Mouse (Mus musculus): ENCODE measurements around the gene Ccdc66. TPM values are rescaled to one million over a fixed set of nuclear protein-coding genes. Genes with fewer than 3 reads are reported as not detected.
A peak's percentile ranks its signal among the peaks of the same experiment; 100 is the strongest.

The Ccdc66 gene
- polyA plus RNA-seq (2015; fragmentation: Nextera tagmentation; extraction: Ambion mirVana): 15.9 and 17.4 TPM in 2 replicates

- no peaks in the 10 kb centered on the region for H3K27me3 ChIP-seq
- peaks cover 16% of the 10 kb centered on the region for H3K4me1 ChIP-seq (replicated peaks)
- H3K9ac ChIP-seq (replicated peaks): peak within 1 kb of the TSS; percentile 82
- ATAC-seq: peak; percentile 98
- H3K9me3 ChIP-seq: no peaks in the 10 kb centered on the region
- H3K4me3 ChIP-seq (replicated peaks): peak within 1 kb of the TSS; percentile 85
- H3K27ac ChIP-seq: peak within 1 kb of the TSS; percentile 82
- peaks cover 7% of the 10 kb centered on the region; the same call in 1 of the 2 replicates for H3K36me3 ChIP-seq
- under 1% methylated on average over 51 of the region's 51 CpGs for WGBS
- peak within 1 kb of the TSS; percentile 76 for H3K4me2 ChIP-seq (replicated peaks)
Observed at GRCm38 (mm10) chr14:27507894-27508643, at the start of gene Ccdc66. Gene Ccdc66, minus strand, starts transcription at chr14:27508460.

GRCm38 (mm10) chr14:27543838-27544426 is 35.7 kb upstream of the Ccdc66 start:
- H3K4me3 ChIP-seq (replicated peaks): no peak overlapping the region
- H3K27ac ChIP-seq: no peak overlapping the region
- H3K4me2 ChIP-seq (replicated peaks): no peak overlapping the region
- H3K9ac ChIP-seq (replicated peaks): no peak overlapping the region
- WGBS: 69% methylated on average over 4 of the region's 4 CpGs
- no peak for ATAC-seq
- H3K4me1 ChIP-seq (replicated peaks): no peaks in the 10 kb centered on the region
- no peaks in the 10 kb centered on the region for H3K27me3 ChIP-seq
- H3K36me3 ChIP-seq: no peaks in the 10 kb centered on the region
- H3K9me3 ChIP-seq: no peaks in the 10 kb centered on the region

GRCm38 (mm10) chr14:27536441-27536840 is 28.2 kb upstream of the Ccdc66 start:
- H3K36me3 ChIP-seq: no peaks in the 10 kb centered on the region
- ATAC-seq: no peak
- H3K27ac ChIP-seq: no peak overlapping the region
- no peaks in the 10 kb centered on the region for H3K9me3 ChIP-seq
- no peak overlapping the region for H3K4me3 ChIP-seq (replicated peaks)
- no peak overlapping the region for H3K9ac ChIP-seq (replicated peaks)
- H3K27me3 ChIP-seq: no peaks in the 10 kb centered on the region
- no peaks in the 10 kb centered on the region for H3K4me1 ChIP-seq (replicated peaks)
- H3K4me2 ChIP-seq (replicated peaks): no peak overlapping the region
- WGBS: 87% methylated on average over 3 of the region's 3 CpGs

GRCm38 (mm10) chr14:27524541-27524940 is 16.3 kb upstream of the Ccdc66 start:
- H3K4me3 ChIP-seq (replicated peaks): no peak overlapping the region
- H3K4me2 ChIP-seq (replicated peaks): no peak overlapping the region
- no peaks in the 10 kb centered on the region for H3K4me1 ChIP-seq (replicated peaks)
- no peaks in the 10 kb centered on the region for H3K27me3 ChIP-seq
- 0 out of 2 replicates have a peak, but pooled peaks cover 4% of the 10 kb centered on the region for H3K9me3 ChIP-seq
- no peak overlapping the region for H3K27ac ChIP-seq
- H3K9ac ChIP-seq (replicated peaks): no peak overlapping the region
- no peaks in the 10 kb centered on the region for H3K36me3 ChIP-seq
- no peak for ATAC-seq

GRCm38 (mm10) chr14:27508644-27509301 is 513 bp upstream of the Ccdc66 start:
- ATAC-seq: peak; percentile 79
- H3K27me3 ChIP-seq: no peaks in the 10 kb centered on the region
- 33% methylated on average over 15 of the region's 15 CpGs for WGBS
- 0 out of 2 replicates have a peak, but pooled peaks cover 3% of the 10 kb centered on the region for H3K36me3 ChIP-seq
- peak overlapping the region; percentile 82 for H3K9ac ChIP-seq (replicated peaks)
- peak overlapping the region; percentile 35; the same call in 1 of the 2 replicates for H3K27ac ChIP-seq
- H3K9me3 ChIP-seq: no peaks in the 10 kb centered on the region
- H3K4me3 ChIP-seq (replicated peaks): peak overlapping the region; percentile 85
- H3K4me2 ChIP-seq (replicated peaks): peak overlapping the region; percentile 76
- peaks cover 16% of the 10 kb centered on the region for H3K4me1 ChIP-seq (replicated peaks)

- Histone ChIP-seq H3K9ac (replicated peaks) (no peak overlapping the region), H3K27me3 (no peaks in the 10 kb centered on the region), H3K4me3 (replicated peaks) (no peak overlapping the region), H3K36me3 (peaks cover 47% of the 10 kb centered on the region), H3K9me3 (no peaks in the 10 kb centered on the region), H3K27ac (no peak overlapping the region), H3K4me1 (replicated peaks) (no peaks in the 10 kb centered on the region), H3K4me2 (replicated peaks) (no peak overlapping the region)
- WGBS: 82% methylated on average over 4 of the region's 4 CpGs
- no peak for ATAC-seq
Observed at GRCm38 (mm10) chr14:27501096-27501495, 7.2 kb downstream of the Ccdc66 start.

GRCm38 (mm10) chr14:27493516-27493915 is 14.7 kb downstream of the Ccdc66 start:
- Histone ChIP-seq H3K36me3 (peaks cover 89% of the 10 kb centered on the region), H3K4me1 (replicated peaks) (no peaks in the 10 kb centered on the region), H3K9me3 (no peaks in the 10 kb centered on the region), H3K27me3 (no peaks in the 10 kb centered on the region), H3K4me2 (replicated peaks) (no peak overlapping the region), H3K4me3 (replicated peaks) (no peak overlapping the region), H3K9ac (replicated peaks) (no peak overlapping the region), H3K27ac (no peak overlapping the region)
- WGBS: 88% methylated on average over 4 of the region's 4 CpGs
- ATAC-seq: no peak

- no peaks in the 10 kb centered on the region for H3K4me1 ChIP-seq (replicated peaks)
- ATAC-seq: no peak
- peaks cover 86% of the 10 kb centered on the region for H3K36me3 ChIP-seq
- H3K27ac ChIP-seq: no peak overlapping the region
- no peaks in the 10 kb centered on the region for H3K9me3 ChIP-seq
- WGBS: 94% methylated on average over 5 of the region's 5 CpGs
- no peak overlapping the region for H3K9ac ChIP-seq (replicated peaks)
- no peak overlapping the region for H3K4me2 ChIP-seq (replicated peaks)
- H3K27me3 ChIP-seq: no peaks in the 10 kb centered on the region
- no peak overlapping the region for H3K4me3 ChIP-seq (replicated peaks)
Observed at GRCm38 (mm10) chr14:27491399-27491798, 16.9 kb downstream of the Ccdc66 start.

GRCm38 (mm10) chr14:27446963-27447362 is 61.3 kb downstream of the Ccdc66 start:
- Histone ChIP-seq H3K36me3 (peaks cover 54% of the 10 kb centered on the region), H3K27me3 (no peaks in the 10 kb centered on the region), H3K9ac (replicated peaks) (no peak overlapping the region), H3K27ac (no peak overlapping the region), H3K9me3 (no peaks in the 10 kb centered on the region), H3K4me3 (replicated peaks) (no peak overlapping the region), H3K4me1 (replicated peaks) (no peaks in the 10 kb centered on the region), H3K4me2 (replicated peaks) (no peak overlapping the region)
- 93% methylated on average over 4 of the region's 4 CpGs for WGBS
- no peak for ATAC-seq

- no peak overlapping the region for H3K4me2 ChIP-seq (replicated peaks)
- H3K4me1 ChIP-seq (replicated peaks): no peaks in the 10 kb centered on the region
- H3K36me3 ChIP-seq: peaks cover 50% of the 10 kb centered on the region
- no peak overlapping the region for H3K9ac ChIP-seq (replicated peaks)
- H3K4me3 ChIP-seq (replicated peaks): no peak overlapping the region
- H3K9me3 ChIP-seq: no peaks in the 10 kb centered on the region
- no peaks in the 10 kb centered on the region for H3K27me3 ChIP-seq
- ATAC-seq: no peak
- no peak overlapping the region for H3K27ac ChIP-seq
- WGBS: 85% methylated on average over 2 of the region's 2 CpGs
Observed at GRCm38 (mm10) chr14:27444851-27445281, 63.4 kb downstream of the Ccdc66 start.

GRCm38 (mm10) chr14:27440921-27441320 is 67.3 kb downstream of the Ccdc66 start:
- no peak for ATAC-seq
- Histone ChIP-seq H3K27me3 (no peaks in the 10 kb centered on the region), H3K4me3 (replicated peaks) (no peak overlapping the region), H3K4me1 (replicated peaks) (no peaks in the 10 kb centered on the region), H3K9me3 (no peaks in the 10 kb centered on the region), H3K4me2 (replicated peaks) (no peak overlapping the region), H3K36me3 (peaks cover 36% of the 10 kb centered on the region), H3K9ac (replicated peaks) (no peak overlapping the region), H3K27ac (no peak overlapping the region)

GRCm38 (mm10) chr14:27436826-27437225 is 71.4 kb downstream of the Ccdc66 start:
- ATAC-seq: no peak
- peaks cover 2% of the 10 kb centered on the region; the same call in 1 of the 2 replicates for H3K9me3 ChIP-seq
- no peak overlapping the region for H3K4me2 ChIP-seq (replicated peaks)
- no peak overlapping the region for H3K4me3 ChIP-seq (replicated peaks)
- H3K36me3 ChIP-seq: peaks cover 32% of the 10 kb centered on the region
- 95% methylated on average over 3 of the region's 3 CpGs for WGBS
- H3K27me3 ChIP-seq: no peaks in the 10 kb centered on the region
- no peak overlapping the region for H3K27ac ChIP-seq
- no peak overlapping the region for H3K9ac ChIP-seq (replicated peaks)
- H3K4me1 ChIP-seq (replicated peaks): no peaks in the 10 kb centered on the region
